Mouse (Mus musculus) limb, embryonic 12.5 days (tissue): ENCODE results near the gene Ncoa3. TPM values are rescaled to one million over a fixed set of nuclear protein-coding genes. Genes with fewer than 3 reads are reported as not detected.

Experiments used
- ATAC-seq: fragments of 200-750 bp; cut with Nextera tagmentation; 2 replicates; pipeline ENCODE4 v1.8.0; 2017; ENCODE audit warnings: low read depth, moderate TSS enrichment; ENCODE audit not compliant: insufficient number of reproducible peaks, insufficient read depth, low FRiP score, low TSS enrichment
- H3K27ac ChIP-seq: fragments of 300-500 bp; sonication (generic); 2 replicates; pipeline ENCODE4 v1.5.1; 2016; ENCODE audit warnings: mild to moderate bottlenecking, moderate library complexity
- H3K27me3 ChIP-seq: fragments of 300-500 bp; sonication (generic); 2 replicates; pipeline ENCODE4 v1.6.1; 2016; ENCODE audit warnings: mild to moderate bottlenecking, moderate library complexity
- H3K36me3 ChIP-seq: fragments of 300-500 bp; sonication (generic); 2 replicates; pipeline ENCODE4 v1.6.1; 2016; ENCODE audit warnings: mild to moderate bottlenecking, moderate library complexity
- H3K4me1 ChIP-seq: fragments of 300-500 bp; sonication (generic); replicated peaks from 2 replicates; pipeline ENCODE4 v1.6.1; 2016
- H3K4me2 ChIP-seq: fragments of 300-500 bp; sonication (generic); 2 replicates; pipeline ENCODE4 v1.6.1; 2016; ENCODE audit warnings: mild to moderate bottlenecking, moderate library complexity
- H3K4me3 ChIP-seq: fragments of 300-500 bp; sonication (generic); replicated peaks from 2 replicates; pipeline ENCODE4 v1.5.1; 2016; ENCODE audit warnings: mild to moderate bottlenecking
- H3K9ac ChIP-seq: fragments of 300-500 bp; sonication (generic); replicated peaks from 2 replicates; pipeline ENCODE4 v1.6.1; 2016; ENCODE audit warnings: mild to moderate bottlenecking, moderate library complexity
- H3K9me3 ChIP-seq: fragments of 300-500 bp; sonication (generic); 2 replicates; pipeline ENCODE4 v1.6.1; 2016; ENCODE audit warnings: mild to moderate bottlenecking, moderate library complexity
- WGBS: fragments of 180-500 bp; shearing (Covaris S2); methylation state at CpG from one replicate; pipeline ENCODE4 v1.1.7; 2016; 5-methylcytosine and 5-hydroxymethylcytosine counted together
- polyA plus RNA-seq: library from polyadenylated mRNA; unstranded; fragments of >200 nt; fragmentation: Nextera tagmentation; extraction: Ambion mirVana; gene quantifications from 2 replicates; pipeline ENCODE4 v1.2.1, GENCODE M21; 2016

The Ncoa3 gene
- polyA plus RNA-seq, 1 experiment from 2014 or later: 13.4 TPM

GRCm38 (mm10) chr2:165956096-165956740 is 36.2 kb upstream of the Ncoa3 start:
- WGBS: 80% methylated on average over 7 of the region's 7 CpGs

GRCm38 (mm10) chr2:165957257-165957828 is 35.1 kb upstream of the Ncoa3 start:
- Histone ChIP-seq H3K4me2 (no peak overlapping the region), H3K36me3 (no peaks in the 10 kb centered on the region), H3K4me3 (no peak overlapping the region), H3K27ac (no peak overlapping the region), H3K9me3 (no peaks in the 10 kb centered on the region), H3K9ac (no peak overlapping the region), H3K4me1 (0 out of 2 replicates have a peak, but pooled peaks cover 3% of the 10 kb centered on the region), H3K27me3 (no peaks in the 10 kb centered on the region; the same call in 1 of the 2 replicates)
- 72% methylated on average over 9 of the region's 9 CpGs for WGBS
- no peak for ATAC-seq

More at GRCm38 (mm10) chr2:165956096-165956740, 36.2 kb upstream of the Ncoa3 start:
- H3K4me2 ChIP-seq: no peak overlapping the region
- no peak overlapping the region for H3K9ac ChIP-seq
- 0 out of 2 replicates have a peak, but pooled peaks cover 3% of the 10 kb centered on the region for H3K4me1 ChIP-seq
- no peak for ATAC-seq
- no peaks in the 10 kb centered on the region for H3K36me3 ChIP-seq
- H3K4me3 ChIP-seq: no peak overlapping the region
- H3K27ac ChIP-seq: no peak overlapping the region
- H3K9me3 ChIP-seq: no peaks in the 10 kb centered on the region
- no peaks in the 10 kb centered on the region; the same call in 1 of the 2 replicates for H3K27me3 ChIP-seq

GRCm38 (mm10) chr2:165958556-165958955 is 33.9 kb upstream of the Ncoa3 start:
- Histone ChIP-seq H3K36me3 (no peaks in the 10 kb centered on the region), H3K9me3 (no peaks in the 10 kb centered on the region), H3K4me2 (no peak overlapping the region), H3K27ac (no peak overlapping the region), H3K27me3 (no peaks in the 10 kb centered on the region; the same call in 1 of the 2 replicates), H3K9ac (no peak overlapping the region), H3K4me3 (no peak overlapping the region), H3K4me1 (0 out of 2 replicates have a peak, but pooled peaks cover 3% of the 10 kb centered on the region)
- 90% methylated on average over 6 of the region's 6 CpGs for WGBS
- ATAC-seq: no peak

GRCm38 (mm10) chr2:165960695-165961094 is 31.7 kb upstream of the Ncoa3 start:
- no peaks in the 10 kb centered on the region for H3K36me3 ChIP-seq
- no peak overlapping the region for H3K9ac ChIP-seq
- no peaks in the 10 kb centered on the region; the same call in 1 of the 2 replicates for H3K27me3 ChIP-seq
- no peak overlapping the region for H3K4me3 ChIP-seq
- H3K9me3 ChIP-seq: no peaks in the 10 kb centered on the region
- ATAC-seq: no peak
- no peak overlapping the region for H3K27ac ChIP-seq
- 64% methylated on average over 3 of the region's 3 CpGs for WGBS
- peaks cover 7% of the 10 kb centered on the region; the same call in 1 of the 2 replicates for H3K4me1 ChIP-seq
- H3K4me2 ChIP-seq: no peak overlapping the region

GRCm38 (mm10) chr2:165962824-165963223 is 29.6 kb upstream of the Ncoa3 start:
- Histone ChIP-seq H3K4me1 (peaks cover 7% of the 10 kb centered on the region), H3K9ac (no peak overlapping the region), H3K4me2 (no peak overlapping the region), H3K27ac (no peak overlapping the region), H3K4me3 (no peak overlapping the region), H3K9me3 (no peaks in the 10 kb centered on the region), H3K27me3 (no peaks in the 10 kb centered on the region), H3K36me3 (no peaks in the 10 kb centered on the region)
- ATAC-seq: no peak
- 80% methylated on average over 5 of the region's 5 CpGs for WGBS

GRCm38 (mm10) chr2:165964121-165964520 is 28.3 kb upstream of the Ncoa3 start:
- WGBS: 35% methylated on average over 4 of the region's 4 CpGs

GRCm38 (mm10) chr2:165967076-165967475 is 25.4 kb upstream of the Ncoa3 start:
- Histone ChIP-seq H3K4me1 (peaks cover 7% of the 10 kb centered on the region), H3K4me3 (no peak overlapping the region), H3K27ac (no peak overlapping the region), H3K9ac (no peak overlapping the region), H3K36me3 (no peaks in the 10 kb centered on the region), H3K9me3 (no peaks in the 10 kb centered on the region), H3K4me2 (no peak overlapping the region), H3K27me3 (no peaks in the 10 kb centered on the region)
- 89% methylated on average over 2 of the region's 2 CpGs for WGBS
- ATAC-seq: no peak

More at GRCm38 (mm10) chr2:165964121-165964520, 28.3 kb upstream of the Ncoa3 start:
- Histone ChIP-seq H3K27me3 (no peaks in the 10 kb centered on the region), H3K9ac (no peak overlapping the region), H3K27ac (no peak overlapping the region), H3K4me1 (peaks cover 7% of the 10 kb centered on the region), H3K4me2 (no peak overlapping the region), H3K4me3 (no peak overlapping the region), H3K9me3 (no peaks in the 10 kb centered on the region), H3K36me3 (no peaks in the 10 kb centered on the region)
- no peak for ATAC-seq

- H3K9ac ChIP-seq: no peak overlapping the region
- H3K9me3 ChIP-seq: no peaks in the 10 kb centered on the region
- no peak for ATAC-seq
- H3K27ac ChIP-seq: no peak overlapping the region
- H3K36me3 ChIP-seq: no peaks in the 10 kb centered on the region
- H3K4me2 ChIP-seq: no peak overlapping the region
- no peak overlapping the region for H3K4me3 ChIP-seq
- peaks cover 7% of the 10 kb centered on the region for H3K4me1 ChIP-seq
- no peaks in the 10 kb centered on the region for H3K27me3 ChIP-seq
- WGBS: 65% methylated on average over 6 of the region's 6 CpGs
Observed at GRCm38 (mm10) chr2:165967823-165968555, 24.4 kb upstream of the Ncoa3 start.

GRCm38 (mm10) chr2:165968876-165969275 is 23.6 kb upstream of the Ncoa3 start:
- H3K27ac ChIP-seq: no peak overlapping the region
- H3K9ac ChIP-seq: no peak overlapping the region
- no peak overlapping the region for H3K4me2 ChIP-seq
- ATAC-seq: no peak
- peaks cover 7% of the 10 kb centered on the region for H3K4me1 ChIP-seq
- 42% methylated on average over 3 of the region's 3 CpGs for WGBS
- H3K27me3 ChIP-seq: no peaks in the 10 kb centered on the region
- no peaks in the 10 kb centered on the region for H3K9me3 ChIP-seq
- H3K36me3 ChIP-seq: no peaks in the 10 kb centered on the region
- H3K4me3 ChIP-seq: no peak overlapping the region

GRCm38 (mm10) chr2:165969391-165969790 is 23.0 kb upstream of the Ncoa3 start:
- Histone ChIP-seq H3K9me3 (no peaks in the 10 kb centered on the region), H3K27ac (no peak overlapping the region), H3K4me3 (no peak overlapping the region), H3K4me2 (no peak overlapping the region), H3K9ac (no peak overlapping the region), H3K36me3 (no peaks in the 10 kb centered on the region), H3K4me1 (peaks cover 3% of the 10 kb centered on the region; the same call in 1 of the 2 replicates), H3K27me3 (no peaks in the 10 kb centered on the region)
- ATAC-seq: no peak
- WGBS: 49% methylated on average over 8 of the region's 8 CpGs

- no peak for ATAC-seq
- Histone ChIP-seq H3K27me3 (no peaks in the 10 kb centered on the region), H3K27ac (no peak overlapping the region), H3K4me3 (no peak overlapping the region), H3K36me3 (no peaks in the 10 kb centered on the region), H3K4me1 (peaks cover 3% of the 10 kb centered on the region; the same call in 1 of the 2 replicates), H3K4me2 (no peak overlapping the region), H3K9ac (no peak overlapping the region), H3K9me3 (no peaks in the 10 kb centered on the region)
- 75% methylated on average over 13 of the region's 13 CpGs for WGBS
Observed at GRCm38 (mm10) chr2:165969961-165970360, 22.5 kb upstream of the Ncoa3 start.
